Mouse (Mus musculus) intestine, embryonic 16.5 days (tissue): ENCODE data around the gene Dpp6. TPM values are rescaled to one million over a fixed set of nuclear protein-coding genes. Genes with fewer than 3 reads are reported as not detected.

Source experiments
- ATAC-seq: fragments of 200-750 bp; cut with Nextera tagmentation; 2 replicates; pipeline ENCODE4 v1.8.0; 2017; ENCODE audit warnings: moderate TSS enrichment, moderate library complexity
- H3K27ac ChIP-seq: fragments of 300-500 bp; sonication (generic); 2 replicates; pipeline ENCODE4 v1.5.1; 2014; ENCODE audit warnings: mild to moderate bottlenecking, low read length
- H3K27me3 ChIP-seq: fragments of 300-500 bp; sonication (generic); replicated peaks from 2 replicates; pipeline ENCODE4 v1.6.1; 2014; ENCODE audit warnings: low read length, control low read depth, mixed read lengths; ENCODE audit not compliant: control insufficient read depth, insufficient read depth
- H3K36me3 ChIP-seq: fragments of 300-500 bp; sonication (generic); 2 replicates; pipeline ENCODE4 v1.6.1; 2014; ENCODE audit warnings: low read length, control low read depth; ENCODE audit not compliant: control insufficient read depth, insufficient read depth
- H3K4me1 ChIP-seq: fragments of 300-500 bp; sonication (generic); 2 replicates; pipeline ENCODE4 v1.6.1; 2014; ENCODE audit warnings: low read length, control low read depth, mixed read lengths; ENCODE audit not compliant: control insufficient read depth, insufficient read depth
- H3K4me2 ChIP-seq: fragments of 300-500 bp; sonication (generic); 2 replicates; pipeline ENCODE4 v1.6.1; 2014; ENCODE audit warnings: low read depth, low read length, control low read depth
- H3K4me3 ChIP-seq: fragments of 300-500 bp; sonication (generic); 2 replicates; pipeline ENCODE4 v1.5.1; 2014; ENCODE audit warnings: mild to moderate bottlenecking, low read length
- H3K9ac ChIP-seq: fragments of 300-500 bp; sonication (generic); 2 replicates; pipeline ENCODE4 v1.6.1; 2014; ENCODE audit warnings: low read depth, low read length
- H3K9me3 ChIP-seq: fragments of 300-500 bp; sonication (generic); 2 replicates; pipeline ENCODE4 v1.6.1; 2016; ENCODE audit warnings: low read length, control low read depth; ENCODE audit not compliant: control insufficient read depth
- WGBS: fragments of 180-500 bp; shearing (Covaris S2); extraction: QIAGEN DNeasy Blood & Tissue Kit; methylation state at CpG from one replicate; pipeline ENCODE4 v1.1.7; 2014; 5-methylcytosine and 5-hydroxymethylcytosine counted together
- polyA plus RNA-seq: library from polyadenylated mRNA; unstranded; fragments of >200 nt; fragmentation: Nextera tagmentation; extraction: Ambion mirVana; gene quantifications from 2 replicates; pipeline ENCODE4 v1.2.1, GENCODE M21; 2015

The Dpp6 gene
- polyA plus RNA-seq, 1 experiment from 2014 or later = 1.3 TPM

DNA sequence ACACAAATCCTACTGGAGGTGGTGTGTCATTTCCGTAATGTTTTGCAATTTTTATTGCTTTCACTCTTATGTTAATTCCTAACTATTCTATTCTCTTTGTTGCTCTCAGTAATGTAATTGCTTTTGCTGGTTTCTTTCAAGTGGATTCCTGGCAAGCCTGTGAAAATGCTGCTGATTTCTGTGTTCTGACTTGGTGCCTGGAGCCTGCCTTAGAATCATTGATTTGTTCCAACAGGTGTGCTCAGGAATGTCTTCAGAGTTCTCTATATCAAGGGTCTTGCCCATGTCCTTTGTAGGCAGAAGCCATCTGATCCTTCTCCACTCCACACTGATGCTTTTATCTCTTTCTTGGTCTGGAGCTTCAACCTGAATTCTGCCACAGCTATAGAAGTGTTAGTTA lies 526.6 kb downstream of the Dpp6 start:
- Histone ChIP-seq H3K27me3 (no peaks in the 10 kb centered on the region), H3K9me3 (no peaks in the 10 kb centered on the region), H3K9ac (no peak overlapping the region), H3K4me1 (no peaks in the 10 kb centered on the region), H3K4me2 (no peak overlapping the region), H3K4me3 (no peak overlapping the region), H3K27ac (no peak overlapping the region), H3K36me3 (no peaks in the 10 kb centered on the region)
- WGBS = 37% methylated on average over 1 of the region's 1 CpGs
- ATAC-seq = no peak; the same call in 1 of the 2 replicates

- Histone ChIP-seq H3K9me3 (no peaks in the 10 kb centered on the region), H3K4me2 (no peak overlapping the region), H3K27me3 (no peaks in the 10 kb centered on the region), H3K27ac (no peak overlapping the region), H3K36me3 (no peaks in the 10 kb centered on the region), H3K4me3 (no peak overlapping the region), H3K4me1 (no peaks in the 10 kb centered on the region), H3K9ac (no peak overlapping the region)
- WGBS = 72% methylated on average over 5 of the region's 5 CpGs
- ATAC-seq = no peak
These were observed 531.4 kb downstream of the Dpp6 start for GRCm38 (mm10) chr5:27348181-27349095.

- no peak for ATAC-seq
- Histone ChIP-seq H3K27me3 (no peaks in the 10 kb centered on the region), H3K4me1 (no peaks in the 10 kb centered on the region), H3K36me3 (no peaks in the 10 kb centered on the region), H3K4me2 (no peak overlapping the region), H3K4me3 (no peak overlapping the region), H3K9me3 (no peaks in the 10 kb centered on the region), H3K27ac (no peak overlapping the region), H3K9ac (no peak overlapping the region)
- WGBS = 61% methylated on average over 3 of the region's 3 CpGs
These were observed 540.6 kb downstream of the Dpp6 start for GRCm38 (mm10) chr5:27357630-27358029.

GRCm38 (mm10) chr5:27365946-27366345 lies 548.9 kb downstream of the Dpp6 start:
- WGBS = 65% methylated on average over 2 of the region's 2 CpGs
- Histone ChIP-seq H3K36me3 (no peaks in the 10 kb centered on the region), H3K27me3 (no peaks in the 10 kb centered on the region), H3K27ac (no peak overlapping the region), H3K4me2 (no peak overlapping the region), H3K4me1 (no peaks in the 10 kb centered on the region), H3K4me3 (no peak overlapping the region), H3K9me3 (no peaks in the 10 kb centered on the region), H3K9ac (no peak overlapping the region)
- no peak for ATAC-seq

- Histone ChIP-seq H3K4me2 (no peak overlapping the region), H3K27ac (no peak overlapping the region), H3K9me3 (no peaks in the 10 kb centered on the region), H3K36me3 (no peaks in the 10 kb centered on the region), H3K4me3 (no peak overlapping the region), H3K4me1 (no peaks in the 10 kb centered on the region), H3K27me3 (no peaks in the 10 kb centered on the region), H3K9ac (no peak overlapping the region)
- whole genome bisulfite sequencing = 76% methylated on average over 3 of the region's 3 CpGs
- ATAC-seq = no peak
These were observed 553.8 kb downstream of the Dpp6 start for GRCm38 (mm10) chr5:27370814-27371213.

GRCm38 (mm10) chr5:27373931-27374330 lies 556.9 kb downstream of the Dpp6 start:
- no peak overlapping the region for H3K9ac ChIP-seq
- no peak overlapping the region for H3K4me2 ChIP-seq
- no peaks in the 10 kb centered on the region for H3K36me3 ChIP-seq
- no peak overlapping the region for H3K27ac ChIP-seq
- 63% methylated on average over 1 of the region's 1 CpGs for WGBS
- H3K27me3 ChIP-seq = no peaks in the 10 kb centered on the region
- no peaks in the 10 kb centered on the region for H3K9me3 ChIP-seq
- no peaks in the 10 kb centered on the region for H3K4me1 ChIP-seq
- no peak for ATAC-seq
- no peak overlapping the region for H3K4me3 ChIP-seq

DNA sequence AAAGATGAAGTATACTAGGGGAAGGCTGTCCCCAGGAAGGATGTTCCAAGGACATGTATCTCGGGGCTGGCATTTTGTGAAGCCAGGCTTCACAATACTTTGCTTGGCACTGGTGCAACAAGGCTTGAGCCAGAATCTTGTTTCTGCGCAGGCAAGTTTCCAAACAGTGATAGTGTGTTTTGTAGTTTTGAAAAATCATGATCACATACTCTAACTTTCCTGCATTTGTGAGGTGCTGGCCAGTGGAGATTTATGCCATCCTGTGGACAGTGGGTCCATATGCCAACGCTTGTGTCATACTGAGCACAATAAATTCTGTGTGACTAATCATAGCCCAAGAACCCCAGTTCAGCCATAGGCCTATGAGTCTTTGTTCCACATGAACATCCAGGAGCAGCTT lies 558.8 kb downstream of the Dpp6 start:
- no peaks in the 10 kb centered on the region for H3K27me3 ChIP-seq
- no peaks in the 10 kb centered on the region for H3K9me3 ChIP-seq
- H3K9ac ChIP-seq = no peak overlapping the region
- H3K4me1 ChIP-seq = no peaks in the 10 kb centered on the region
- H3K4me2 ChIP-seq = no peak overlapping the region
- no peaks in the 10 kb centered on the region for H3K36me3 ChIP-seq
- no peak overlapping the region for H3K27ac ChIP-seq
- 81% methylated on average over 3 of the region's 3 CpGs for WGBS
- H3K4me3 ChIP-seq = no peak overlapping the region
- ATAC-seq = no peak

DNA sequence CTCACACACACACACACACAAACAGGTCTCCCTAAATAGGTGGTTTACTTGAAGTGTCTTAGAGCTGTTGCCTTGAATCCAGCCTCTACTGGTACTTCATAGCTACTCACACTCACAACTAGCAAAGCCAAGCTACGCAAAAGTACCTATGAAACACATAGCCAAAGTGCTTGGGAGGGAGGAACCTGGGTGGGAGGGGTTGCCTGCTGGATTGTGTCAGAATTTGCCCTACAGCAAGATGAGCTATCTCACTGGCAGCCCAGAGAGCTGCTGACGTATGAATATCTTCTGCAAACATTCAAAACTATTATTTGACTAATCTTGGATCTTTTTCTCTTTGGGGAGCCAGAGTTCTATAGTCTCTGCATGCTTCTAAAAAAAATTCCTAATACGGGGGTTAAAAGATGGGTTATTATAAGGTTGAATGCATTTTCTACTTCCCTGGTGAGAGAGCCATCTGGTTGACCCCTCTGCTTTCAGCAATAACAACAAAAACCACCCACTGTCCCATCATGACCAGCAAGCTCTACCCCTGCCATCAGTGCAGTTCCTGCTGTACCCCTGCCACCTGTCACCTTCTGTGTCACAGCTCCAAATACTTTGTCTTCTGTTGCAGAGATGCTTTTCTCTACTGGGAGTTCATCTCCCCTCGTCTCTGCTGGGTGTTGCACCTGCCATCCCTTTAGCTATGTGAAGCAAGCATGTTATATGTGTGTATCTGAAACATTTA lies 563.8 kb downstream of the Dpp6 start:
- Histone ChIP-seq H3K4me3 (no peak overlapping the region), H3K27ac (no peak overlapping the region), H3K4me1 (no peaks in the 10 kb centered on the region), H3K27me3 (no peaks in the 10 kb centered on the region), H3K4me2 (no peak overlapping the region), H3K36me3 (no peaks in the 10 kb centered on the region), H3K9ac (no peak overlapping the region), H3K9me3 (no peaks in the 10 kb centered on the region)
- 73% methylated on average over 4 of the region's 4 CpGs for WGBS
- ATAC-seq = no peak

DNA sequence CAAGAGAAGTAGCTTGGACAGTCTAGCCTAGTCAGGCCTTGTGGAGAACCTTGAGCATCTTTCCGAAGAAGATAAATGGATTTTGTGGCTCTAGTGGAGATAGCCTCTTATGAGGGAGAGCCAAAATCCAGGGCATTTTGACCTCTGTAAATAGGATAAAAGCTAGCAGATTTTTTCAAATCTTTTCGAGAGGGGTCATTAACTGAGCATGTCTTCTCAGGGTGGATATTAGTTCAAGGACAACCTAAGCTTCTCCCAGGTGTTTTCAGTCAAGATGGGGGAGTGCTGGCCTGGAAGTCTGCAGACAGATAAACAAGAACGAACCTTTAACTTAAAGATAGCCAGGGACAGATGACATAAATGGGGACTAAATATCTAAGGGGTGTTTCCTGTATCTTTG lies 581.4 kb downstream of the Dpp6 start:
- Histone ChIP-seq H3K4me3 (no peak overlapping the region), H3K27me3 (no peaks in the 10 kb centered on the region), H3K4me1 (no peaks in the 10 kb centered on the region), H3K36me3 (no peaks in the 10 kb centered on the region), H3K27ac (no peak overlapping the region), H3K9me3 (no peaks in the 10 kb centered on the region), H3K9ac (no peak overlapping the region), H3K4me2 (no peak overlapping the region)
- ATAC-seq = no peak
- 69% methylated on average over 3 of the region's 3 CpGs for WGBS
